Mouse (Mus musculus) cerebellum, postnatal 4 days (tissue): ENCODE data around the gene Trio.

Source experiments
- DNase-seq, 2 experiments: peaks; one replicate each; pipeline ENCODE4 v3.0.0; 2022; ENCODE audit warnings: low spot score in 2 of 2, mixed read lengths in 1 of 2

Gene Trio

GRCm38 (mm10) chr15:27877831-27878230, 147.8 kb downstream of the Trio start:
- no peak for DNase-seq

- no peak for DNase-seq
Observed at GRCm38 (mm10) chr15:27876327-27876726, 149.3 kb downstream of the Trio start.

DNA sequence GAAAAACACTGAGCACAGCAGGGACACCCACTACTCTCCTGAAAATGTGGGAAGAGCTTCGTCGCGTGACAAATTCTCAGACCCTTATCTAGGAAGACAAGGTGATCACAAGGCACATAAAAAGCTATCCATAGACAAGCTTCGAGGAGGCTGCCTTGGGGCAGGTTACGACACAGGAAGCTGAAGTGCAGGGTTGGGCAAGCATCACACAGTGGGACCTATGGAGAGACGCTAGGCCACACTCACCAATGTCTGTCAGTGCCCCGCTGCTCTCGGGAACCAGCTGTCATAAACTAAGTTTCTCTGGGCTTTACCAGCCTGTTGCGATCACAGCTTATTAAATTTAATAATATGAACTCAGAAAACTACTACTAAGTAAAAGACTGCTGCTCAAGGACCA, 149.9 kb downstream of the Trio start:
- DNase-seq, result no peak

DNA sequence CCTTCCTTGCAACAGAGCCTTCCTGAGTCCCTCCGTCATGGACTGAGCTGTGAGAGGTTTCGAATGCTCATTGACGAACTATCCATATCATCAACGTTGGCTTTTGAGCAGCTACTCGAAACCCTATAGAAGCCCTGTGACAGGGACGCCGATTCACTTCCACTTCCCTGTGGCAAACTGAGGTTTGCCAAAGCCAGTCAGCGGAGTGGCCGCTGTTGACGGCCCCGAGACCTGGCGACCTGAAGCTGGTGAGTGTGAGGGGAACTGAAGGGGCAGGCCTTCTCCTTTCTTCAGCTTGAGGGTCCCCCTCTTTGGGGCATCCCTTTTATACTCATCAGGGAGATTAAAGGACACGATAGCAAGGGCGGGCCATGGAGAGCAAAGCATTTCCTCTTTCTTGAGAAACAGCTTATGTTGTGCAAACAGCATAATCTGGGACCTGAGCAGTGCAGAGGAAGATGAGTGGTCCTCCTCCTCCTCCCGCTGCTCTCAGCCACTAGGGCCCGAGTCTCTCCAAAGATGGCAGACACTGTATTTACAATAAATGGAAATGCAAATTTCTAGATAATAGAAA, 151.8 kb downstream of the Trio start:
- no peak for DNase-seq

GRCm38 (mm10) chr15:27872286-27872685, 153.4 kb downstream of the Trio start:
- DNase-seq, result no peak

GRCm38 (mm10) chr15:27871708-27872107, 153.9 kb downstream of the Trio start:
- DNase-seq, result no peak

GRCm38 (mm10) chr15:27871260-27871659, 154.4 kb downstream of the Trio start:
- DNase-seq, result no peak

GRCm38 (mm10) chr15:27869001-27869400, 156.6 kb downstream of the Trio start:
- DNase-seq, result no peak

- DNase-seq, result no peak
Observed at GRCm38 (mm10) chr15:27867831-27868230, 157.8 kb downstream of the Trio start.

DNA sequence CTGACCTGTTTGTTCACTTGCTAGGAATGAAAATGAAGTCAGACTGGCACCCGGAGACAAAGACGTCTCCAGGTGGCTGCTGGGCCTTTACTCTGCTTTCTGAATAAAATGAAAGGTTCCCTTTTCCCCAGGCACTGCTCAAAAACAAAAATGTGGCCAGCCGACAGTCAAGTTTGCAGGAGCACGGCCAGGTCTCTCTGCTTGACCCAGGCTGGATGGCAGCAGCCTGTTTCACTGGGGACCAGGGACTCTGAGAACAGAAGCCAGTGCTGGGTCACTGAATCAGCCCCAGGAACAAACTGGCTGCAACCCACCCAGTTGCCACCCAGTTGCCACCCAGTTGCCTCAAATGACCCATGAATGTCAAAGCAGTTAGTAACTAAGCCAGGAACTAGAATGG, 159.2 kb downstream of the Trio start:
- no peak for DNase-seq

GRCm38 (mm10) chr15:27866053-27866452, 159.6 kb downstream of the Trio start:
- no peak for DNase-seq

DNA sequence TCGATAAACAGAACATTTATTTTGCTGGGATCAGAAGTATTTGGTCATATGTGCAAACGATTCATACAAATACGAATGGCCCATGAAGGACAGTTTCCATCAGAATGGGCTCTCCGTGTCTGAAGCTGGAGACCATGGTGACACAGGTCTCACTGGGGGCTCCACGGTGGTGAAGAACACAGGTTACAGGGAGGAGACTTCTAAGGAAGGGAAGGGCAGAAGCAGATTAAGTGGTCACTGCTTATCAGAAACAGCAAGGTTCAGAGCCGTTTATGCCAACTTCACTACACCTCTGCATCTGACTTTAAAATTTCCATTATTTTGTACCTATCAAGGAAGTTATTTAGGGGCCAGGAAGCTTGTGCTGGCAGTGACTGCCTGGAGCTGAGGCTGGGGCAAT, 161.3 kb downstream of the Trio start:
- DNase-seq, result no peak

- DNase-seq, result no peak
Observed at GRCm38 (mm10) chr15:27862949-27863348, 162.7 kb downstream of the Trio start.

DNA sequence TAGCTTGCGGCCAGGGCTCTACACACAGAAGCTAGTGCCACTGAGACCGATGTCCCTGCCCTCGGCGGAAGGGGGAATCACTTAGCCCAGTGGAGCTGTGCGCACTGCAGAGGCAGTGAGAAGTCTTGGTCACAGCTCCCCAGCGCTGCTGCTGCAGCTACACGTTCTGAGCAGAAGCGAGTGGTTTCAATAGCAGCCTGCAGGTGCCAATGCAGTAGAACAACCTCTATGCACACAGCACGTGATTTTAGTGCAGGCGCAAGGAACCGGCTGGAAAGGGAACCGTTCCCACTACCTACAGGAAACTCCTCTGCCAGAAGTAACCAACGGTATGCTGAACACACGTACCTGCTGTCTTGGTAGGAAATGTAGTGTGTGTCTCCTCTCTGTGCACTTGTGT, 165.2 kb downstream of the Trio start:
- no peak for DNase-seq

GRCm38 (mm10) chr15:27859590-27859989, 166.1 kb downstream of the Trio start:
- no peak for DNase-seq

- DNase-seq, result no peak
Observed at GRCm38 (mm10) chr15:27859115-27859514, 166.5 kb downstream of the Trio start.

DNA sequence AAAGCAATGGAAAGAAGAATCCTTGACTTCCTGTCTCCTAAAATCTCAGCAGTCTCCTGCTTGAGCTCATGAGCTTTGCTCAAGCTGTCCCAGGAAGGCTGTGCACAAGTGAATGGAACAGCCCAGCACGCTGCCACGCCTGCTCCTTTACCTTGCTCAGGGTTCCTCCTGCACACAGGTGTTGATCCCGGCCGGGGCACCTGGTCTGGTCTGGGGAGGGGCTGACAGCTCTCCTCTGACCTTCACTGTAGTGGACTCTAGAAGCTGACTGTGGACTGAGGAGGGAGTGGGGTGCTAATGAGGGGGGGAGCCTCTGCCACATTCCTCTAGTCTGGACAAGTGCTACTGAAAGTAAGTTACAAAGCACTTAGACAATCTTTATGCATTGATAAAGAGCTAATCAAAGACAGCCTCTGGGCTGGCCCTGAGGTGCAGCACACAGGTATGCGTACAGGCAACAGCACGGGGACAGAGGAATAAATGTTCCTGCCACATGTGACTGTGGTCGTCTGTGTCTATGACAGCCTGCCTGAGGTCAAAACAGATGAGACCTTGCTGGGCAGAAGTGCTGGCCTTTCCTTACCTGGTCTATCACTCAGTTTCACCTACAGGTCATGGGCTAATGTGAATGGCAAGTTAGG, 167.3 kb downstream of the Trio start:
- DNase-seq, result no peak

DNA sequence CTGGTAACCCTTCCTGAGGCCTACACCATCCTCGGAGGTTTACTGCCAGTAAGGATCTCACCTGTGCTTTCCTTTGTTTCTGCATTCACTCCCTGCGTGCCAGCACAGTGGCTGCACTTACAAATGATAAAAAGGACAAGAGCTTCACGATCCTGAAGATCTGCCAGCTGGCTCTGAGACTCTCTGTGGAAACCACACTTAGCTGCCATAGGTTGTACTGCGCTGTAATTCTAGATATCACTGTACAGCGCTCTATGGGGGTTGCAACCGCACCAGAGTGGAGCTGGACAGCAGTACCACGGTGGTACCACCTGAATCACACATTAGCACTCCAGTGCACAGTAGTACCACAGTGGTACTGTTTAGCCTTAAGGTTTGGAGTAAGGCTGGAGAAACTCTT, 168.4 kb downstream of the Trio start:
- DNase-seq, result no peak

DNA sequence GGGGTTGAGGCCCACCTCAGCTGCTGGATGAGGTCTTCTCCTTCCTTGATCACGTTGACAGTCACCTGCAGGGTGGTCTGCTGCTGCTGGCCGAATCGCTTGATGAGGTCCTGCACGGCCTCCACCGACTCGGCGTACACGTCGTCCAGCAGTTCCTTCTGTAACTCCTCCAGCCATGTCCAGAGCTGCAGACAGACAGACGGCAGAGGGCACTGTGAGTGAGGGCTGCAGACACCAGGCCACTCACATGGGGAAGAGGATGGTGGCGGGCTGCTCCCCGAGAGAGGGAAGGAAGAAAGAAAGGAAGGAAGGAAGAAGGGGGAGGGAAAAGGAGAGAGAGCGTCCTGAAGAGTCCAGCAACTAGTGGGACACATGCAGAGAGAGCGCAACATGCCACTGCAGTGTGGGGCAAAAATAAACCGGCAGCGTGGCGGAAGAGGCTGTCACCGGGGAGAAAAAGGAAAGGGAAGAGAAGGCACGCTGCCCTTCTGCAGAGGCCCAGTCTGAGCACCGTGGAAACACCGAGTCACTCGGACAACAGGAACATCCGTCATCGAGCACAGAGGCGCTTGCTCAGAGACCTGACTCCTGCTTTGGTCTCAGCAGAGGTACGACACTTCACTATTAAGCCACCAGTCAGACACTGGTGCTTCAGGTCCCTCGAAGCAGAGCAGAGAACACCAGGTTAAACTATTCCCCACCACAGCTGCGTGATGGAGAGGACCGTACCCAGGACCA, 169.4 kb downstream of the Trio start:
- no peak for DNase-seq

DNA sequence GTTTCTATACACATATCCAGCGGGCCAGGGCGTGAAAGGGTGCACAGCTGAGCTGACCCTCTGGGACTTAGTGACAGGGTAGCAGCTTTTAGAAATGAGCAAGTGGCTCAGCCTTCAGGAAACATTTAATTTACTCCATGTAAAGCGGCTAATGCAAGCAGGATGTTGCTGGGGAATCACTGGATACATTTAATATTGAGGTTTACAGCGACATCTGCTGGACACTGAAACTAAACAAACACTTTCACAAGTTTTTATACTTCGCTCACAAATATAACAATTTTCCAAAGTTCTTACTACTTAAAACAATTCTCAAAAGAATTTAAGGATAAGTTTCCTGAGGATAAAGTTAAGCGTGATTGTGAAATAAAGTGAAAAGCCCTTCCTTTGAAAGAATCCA, 174.3 kb downstream of the Trio start:
- no peak for DNase-seq

GRCm38 (mm10) chr15:27850904-27851303, 174.7 kb downstream of the Trio start:
- peak in 1 of 2 experiments; percentile 42 for DNase-seq

DNA sequence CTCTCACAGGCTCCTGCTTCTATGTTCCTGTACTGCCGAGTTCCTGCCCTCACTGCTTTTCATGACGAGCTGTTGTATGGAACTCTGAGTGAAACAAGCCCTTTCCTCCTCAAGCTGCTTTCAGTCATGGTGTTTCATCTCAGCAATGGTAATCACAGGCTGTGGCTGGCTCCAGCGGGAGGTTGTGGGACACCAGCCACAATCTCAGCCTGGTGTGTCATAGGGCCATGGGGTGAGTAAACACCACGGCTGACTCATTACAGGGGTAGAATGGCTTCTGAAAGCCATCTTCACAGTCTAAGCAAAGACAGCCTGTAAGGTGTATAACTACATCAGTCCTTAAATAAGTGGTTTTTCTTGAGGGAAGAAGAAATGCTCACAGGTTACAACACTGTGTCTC, 175.7 kb downstream of the Trio start:
- no peak for DNase-seq

- no peak for DNase-seq
Observed at GRCm38 (mm10) chr15:27841696-27842095, 184.0 kb downstream of the Trio start.
